Mouse (Mus musculus) thymus, postnatal 0 days (tissue): ENCODE measurements around the gene Hip1r. TPM values are rescaled to one million over a fixed set of nuclear protein-coding genes. Genes with fewer than 3 reads are reported as not detected.

Experiments used
- DNase-seq: peaks from one replicate; pipeline ENCODE4 v3.0.0-alpha.2; 2015; ENCODE audit warnings: low spot score
- polyA plus RNA-seq: library from polyadenylated mRNA; unstranded; fragments of >200 nt; fragmentation: Nextera tagmentation; extraction: Ambion mirVana; gene quantifications from 2 replicates; pipeline ENCODE4 v1.2.1, GENCODE M21; 2015

Gene Hip1r
- polyA plus RNA-seq = 9.8 and 11.0 TPM in 2 replicates

GRCm38 (mm10) chr5:123973299-123974178, at the start of gene Hip1r:
Gene Hip1r (plus strand): TSS chr5:123973628.
- peak; percentile 55 for DNase-seq

GRCm38 (mm10) chr5:123927118-123927517, 46.3 kb upstream of the Hip1r start, which contains the start of gene Gm43518:
Gene Gm43518 (plus strand): TSS chr5:123927418.
- no peak for DNase-seq

- peak; percentile 95 for DNase-seq
Measured at GRCm38 (mm10) chr5:123930508-123930989, 42.9 kb upstream of the Hip1r start, which contains the start of gene Ccdc62. Gene Ccdc62 (plus strand): TSS chr5:123930679.

GRCm38 (mm10) chr5:123931131-123931530, 42.3 kb upstream of the Hip1r start:
- no peak for DNase-seq

- DNase-seq = no peak
Measured at GRCm38 (mm10) chr5:123932927-123933326, 40.5 kb upstream of the Hip1r start.

GRCm38 (mm10) chr5:123933556-123933955, 39.9 kb upstream of the Hip1r start:
- no peak for DNase-seq

GRCm38 (mm10) chr5:123933957-123934591, 39.4 kb upstream of the Hip1r start:
- DNase-seq = no peak

GRCm38 (mm10) chr5:123935931-123936330, 37.5 kb upstream of the Hip1r start:
- DNase-seq = no peak

GRCm38 (mm10) chr5:123938479-123938878, 34.9 kb upstream of the Hip1r start:
- DNase-seq = no peak

GRCm38 (mm10) chr5:123946546-123946945, 26.9 kb upstream of the Hip1r start:
- DNase-seq = no peak

- DNase-seq = peak; percentile 69
Measured at GRCm38 (mm10) chr5:123947041-123947761, 26.2 kb upstream of the Hip1r start.

GRCm38 (mm10) chr5:123952365-123953045, 20.9 kb upstream of the Hip1r start:
- DNase-seq = no peak

- no peak for DNase-seq
Measured at GRCm38 (mm10) chr5:123957213-123957612, 16.2 kb upstream of the Hip1r start.

GRCm38 (mm10) chr5:123959018-123959417, 14.4 kb upstream of the Hip1r start:
- DNase-seq = no peak

GRCm38 (mm10) chr5:123960129-123960528, 13.3 kb upstream of the Hip1r start:
- no peak for DNase-seq

- no peak for DNase-seq
Measured at GRCm38 (mm10) chr5:123961046-123961445, 12.4 kb upstream of the Hip1r start.

GRCm38 (mm10) chr5:123964208-123964607, 9.2 kb upstream of the Hip1r start:
- DNase-seq = no peak

- DNase-seq = no peak
Measured at GRCm38 (mm10) chr5:123966759-123967158, 6.7 kb upstream of the Hip1r start.

- DNase-seq = no peak
Measured at GRCm38 (mm10) chr5:123968468-123968867, 5.0 kb upstream of the Hip1r start.

- DNase-seq = no peak
Measured at GRCm38 (mm10) chr5:123969216-123969615, 4.2 kb upstream of the Hip1r start.

GRCm38 (mm10) chr5:123970576-123970975, 2.9 kb upstream of the Hip1r start:
- no peak for DNase-seq
